Mouse (Mus musculus) neutrophil, adult 5-6 weeks (primary cell): ENCODE measurements around the gene Bub1b. TPM values are rescaled to one million over a fixed set of nuclear protein-coding genes. Genes with fewer than 3 reads are reported as not detected.

ENCODE experiments used
- ATAC-seq: fragments of 151-379, 151-347 bp; 2 replicates; pipeline ENCODE4 v1.8.0; 2017; ENCODE audit warnings: mild to moderate bottlenecking, moderate TSS enrichment; ENCODE audit not compliant: insufficient number of reproducible peaks, poor library complexity, low FRiP score, severe bottlenecking; ENCODE audit errors: extremely low read depth
- total RNA-seq: library from RNA; stranded (forward); fragments of 200-1000 nt; gene quantifications from 2 replicates; pipeline ENCODE4 v1.2.3, GENCODE M21; 2017

The Bub1b gene
- total RNA-seq, 1 experiment from 2014 or later = 3.8 TPM

GRCm38 (mm10) chr2:118604091-118604490 lies 6.1 kb downstream of the Bub1b start:
- no peak for ATAC-seq

GRCm38 (mm10) chr2:118606032-118606431 lies 8.0 kb downstream of the Bub1b start:
- ATAC-seq = peak; percentile 69; the same call in 1 of the 2 replicates

GRCm38 (mm10) chr2:118606976-118607375 lies 9.0 kb downstream of the Bub1b start:
- no peak for ATAC-seq

GRCm38 (mm10) chr2:118618013-118618412 lies 20.0 kb downstream of the Bub1b start:
- ATAC-seq = no peak

GRCm38 (mm10) chr2:118620101-118620500 lies 22.1 kb downstream of the Bub1b start:
- ATAC-seq = no peak

- ATAC-seq = peak; percentile 61; the same call in 1 of the 2 replicates
Observed at GRCm38 (mm10) chr2:118620608-118621007, 22.6 kb downstream of the Bub1b start.

GRCm38 (mm10) chr2:118629276-118629675 lies 31.3 kb downstream of the Bub1b start:
- no peak for ATAC-seq

GRCm38 (mm10) chr2:118633441-118633840 lies 35.4 kb downstream of the Bub1b start:
- no peak for ATAC-seq

GRCm38 (mm10) chr2:118637258-118637657 lies 39.2 kb downstream of the Bub1b start:
- no peak for ATAC-seq

- ATAC-seq = peak; percentile 57
Observed at GRCm38 (mm10) chr2:118637888-118638526, 40.0 kb downstream of the Bub1b start.

- no peak; the same call in 1 of the 2 replicates for ATAC-seq
Observed at GRCm38 (mm10) chr2:118638686-118639085, 40.7 kb downstream of the Bub1b start.

- ATAC-seq = no peak
Observed at GRCm38 (mm10) chr2:118641147-118641546, 43.1 kb downstream of the Bub1b start.

GRCm38 (mm10) chr2:118642431-118642830 lies 44.4 kb downstream of the Bub1b start:
- peak; percentile 87 for ATAC-seq

- ATAC-seq = no peak
Observed at GRCm38 (mm10) chr2:118642942-118643341, 44.9 kb downstream of the Bub1b start.

- ATAC-seq = no peak
Observed at GRCm38 (mm10) chr2:118646665-118647064, 48.7 kb downstream of the Bub1b start.

- ATAC-seq = peak; percentile 63; the same call in 1 of the 2 replicates
Observed at GRCm38 (mm10) chr2:118650697-118651096, 52.7 kb downstream of the Bub1b start.

GRCm38 (mm10) chr2:118656688-118657281 lies 58.8 kb downstream of the Bub1b start:
- ATAC-seq = no peak

- no peak for ATAC-seq
Observed at GRCm38 (mm10) chr2:118658457-118658856, 60.4 kb downstream of the Bub1b start.

- ATAC-seq = no peak
Observed at GRCm38 (mm10) chr2:118659077-118659476, 61.1 kb downstream of the Bub1b start.

- ATAC-seq = no peak
Observed at GRCm38 (mm10) chr2:118659493-118659892, 61.5 kb downstream of the Bub1b start.
